Mouse (Mus musculus): ENCODE data around the gene Cacna1d. TPM values are rescaled to one million over a fixed set of nuclear protein-coding genes. Genes with fewer than 3 reads are reported as not detected.

Gene Cacna1d
- total RNA-seq, 4 experiments from 2014 or later = 45.2 to 48.8 (median 46.9) TPM

DNA sequence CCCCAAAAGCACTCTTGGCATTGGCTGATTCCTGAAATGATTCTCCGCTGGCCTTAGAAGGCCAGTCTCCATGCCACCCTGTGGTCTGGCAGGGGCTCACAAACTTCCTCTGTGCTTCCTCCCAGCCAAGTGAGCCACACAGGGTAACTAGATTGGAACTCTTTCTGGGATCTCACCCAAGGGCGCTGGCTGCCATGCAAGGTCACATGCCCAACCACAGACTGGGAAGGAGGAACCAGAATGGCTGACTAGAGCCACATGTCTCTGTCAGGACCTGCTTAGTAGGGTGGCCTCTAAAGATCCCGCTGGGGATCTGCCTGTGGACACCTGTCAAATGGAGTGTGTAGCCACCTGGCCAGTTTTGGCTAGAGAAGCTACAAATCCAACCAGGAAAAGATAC is 273.1 kb downstream of the Cacna1d start:
- DNase-seq (ENCODE audit: low spot score in 2 of 2) = peak in 1 of 2 experiments; percentile 38

- no peak for DNase-seq (ENCODE audit: low spot score in 2 of 2)
Measured at GRCm38 (mm10) chr14:30217124-30217523, 274.1 kb downstream of the Cacna1d start.

DNA sequence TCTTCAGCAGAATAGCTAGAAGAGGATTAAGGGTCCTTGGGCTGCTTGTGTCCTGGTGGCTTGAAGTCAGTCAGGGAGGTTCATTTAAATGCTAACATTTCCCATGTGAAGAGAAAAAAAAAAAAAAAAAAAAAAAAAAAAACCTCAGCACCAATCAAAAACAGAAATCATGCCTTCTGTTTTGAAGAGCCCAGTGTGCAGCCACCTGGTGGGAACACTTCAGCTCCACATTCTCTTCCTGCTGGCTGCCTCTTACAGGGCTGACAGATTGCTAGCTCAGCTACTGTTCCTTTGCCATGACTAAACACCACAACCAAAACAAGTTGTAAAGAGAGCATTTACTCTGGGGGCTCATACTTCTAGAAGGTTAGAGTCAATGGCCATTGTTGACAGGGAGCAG is 283.1 kb downstream of the Cacna1d start:
- DNase-seq (ENCODE audit: low spot score in 2 of 2) = no peak

DNA sequence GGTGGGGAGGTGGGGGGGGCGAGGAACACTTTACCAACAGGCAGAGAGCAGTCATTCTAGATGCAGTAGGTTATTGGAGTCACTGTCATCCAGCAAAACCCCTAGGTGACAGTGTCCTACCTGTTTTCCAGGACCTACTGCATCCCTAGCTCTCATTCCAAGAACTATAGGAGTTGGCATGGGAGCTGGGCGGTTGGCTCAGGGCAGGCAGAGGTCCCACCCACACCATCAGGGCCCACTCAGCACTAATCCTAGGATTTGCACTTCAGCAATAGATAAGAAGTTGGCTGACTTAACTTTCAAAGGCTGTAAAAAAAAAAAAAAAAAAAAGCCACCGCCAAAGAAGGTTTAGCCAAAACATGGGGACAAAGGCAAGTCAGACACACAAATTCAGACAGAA is 285.4 kb downstream of the Cacna1d start:
- DNase-seq (ENCODE audit: low spot score in 2 of 2) = no peak

DNA sequence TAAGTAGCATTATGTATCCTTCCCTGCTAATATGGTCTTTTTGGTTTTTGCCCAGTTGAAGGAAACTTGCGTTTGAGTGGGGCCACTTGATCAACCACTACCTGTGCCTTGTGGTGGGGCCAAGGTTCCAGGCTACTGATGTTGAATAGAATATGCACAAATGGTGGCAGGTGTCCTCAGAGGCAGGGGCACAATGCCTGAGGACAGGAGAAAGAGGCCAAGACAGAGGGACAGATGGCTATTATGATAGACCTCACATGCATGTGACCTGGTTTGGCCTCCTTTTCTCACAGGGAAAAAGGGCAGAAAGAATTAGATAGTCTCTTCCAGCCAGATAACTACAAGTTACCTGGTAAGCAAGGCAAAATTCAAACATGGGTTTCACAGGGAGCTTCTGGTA is 286.7 kb downstream of the Cacna1d start:
- no peak for DNase-seq (ENCODE audit: low spot score in 2 of 2)

DNA sequence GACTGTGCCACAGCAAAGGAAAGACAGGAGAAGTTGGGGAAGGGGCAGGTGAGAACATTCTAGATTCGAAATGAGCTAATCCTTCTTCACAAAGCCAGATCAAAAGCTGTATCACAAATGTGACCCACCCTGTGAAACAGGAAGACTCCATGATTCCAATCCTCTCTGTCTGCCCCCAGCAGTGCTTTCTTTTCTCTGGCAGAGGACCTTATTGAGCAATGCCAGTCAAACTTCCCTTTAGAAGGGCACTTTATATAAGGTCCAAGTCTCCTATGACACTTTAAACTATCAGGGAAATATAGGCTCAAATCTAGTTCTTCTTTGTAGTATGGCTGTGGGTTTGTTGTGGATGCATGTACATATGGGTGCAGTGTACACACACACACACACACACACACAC is 290.9 kb downstream of the Cacna1d start:
- DNase-seq (ENCODE audit: low spot score in 2 of 2) = no peak

DNA sequence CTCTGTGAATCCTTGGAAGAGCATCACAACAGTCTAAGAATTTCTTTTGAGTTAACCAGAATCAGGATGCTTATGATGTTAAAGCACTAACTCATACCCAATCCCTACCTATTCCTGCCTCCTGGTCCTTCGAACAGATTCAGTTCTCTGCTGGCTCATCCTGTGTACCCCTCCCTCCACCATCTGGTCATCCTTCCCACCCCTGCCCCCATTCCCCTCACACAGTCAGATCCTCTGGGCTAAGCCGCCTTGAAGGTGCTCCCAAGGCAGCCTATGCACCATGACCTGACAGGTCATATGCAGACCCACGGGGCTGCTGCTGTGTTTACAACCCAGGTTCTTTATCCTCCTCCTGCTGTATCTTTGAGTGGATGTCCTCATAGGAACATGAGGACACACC is 292.4 kb downstream of the Cacna1d start:
- no peak for DNase-seq (ENCODE audit: low spot score in 2 of 2)

- no peak for DNase-seq (ENCODE audit: low spot score in 2 of 2)
Measured at GRCm38 (mm10) chr14:30198116-30198515, 293.1 kb downstream of the Cacna1d start.

GRCm38 (mm10) chr14:30196959-30197358 is 294.3 kb downstream of the Cacna1d start:
- no peak for DNase-seq (ENCODE audit: low spot score in 2 of 2)

GRCm38 (mm10) chr14:30196235-30196634 is 295.0 kb downstream of the Cacna1d start:
- peak in 1 of 2 experiments; percentile 54 for DNase-seq (ENCODE audit: low spot score in 2 of 2)

DNA sequence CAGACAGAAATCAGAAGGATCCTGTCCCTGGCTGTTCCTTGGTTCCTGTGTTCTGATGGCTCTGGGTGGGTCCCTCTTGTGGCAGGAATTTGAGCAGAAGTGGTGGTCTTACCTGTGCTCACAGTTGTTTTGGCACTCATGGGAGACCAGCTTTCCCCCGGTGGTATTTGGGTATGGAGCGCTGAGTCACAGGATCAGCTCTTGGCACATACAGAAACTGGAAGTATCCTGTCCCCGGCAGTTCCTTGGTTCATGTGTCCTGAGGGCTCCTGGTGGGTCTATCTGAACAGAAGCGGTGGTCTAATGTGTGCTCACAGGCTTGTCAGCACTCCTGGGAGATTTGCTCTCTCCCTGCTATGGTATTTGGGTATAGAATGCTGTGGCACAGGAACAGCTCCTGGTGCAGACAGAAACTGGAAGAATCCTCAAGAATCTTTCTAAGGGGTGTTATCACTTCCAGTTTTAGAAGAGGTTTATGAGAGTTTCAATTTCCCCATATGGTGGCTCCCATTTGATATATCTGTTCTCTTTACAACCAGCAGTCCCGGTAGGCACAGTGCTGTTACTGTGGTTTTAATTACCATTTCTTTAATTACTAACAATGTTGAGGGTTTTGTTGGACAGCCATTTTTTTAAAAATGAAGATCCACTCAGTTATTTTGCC is 300.8 kb downstream of the Cacna1d start:
- DNase-seq (ENCODE audit: low spot score in 2 of 2) = no peak

GRCm38 (mm10) chr14:30185616-30186274 is 305.5 kb downstream of the Cacna1d start:
- DNase-seq (ENCODE audit: low spot score in 2 of 2) = no peak

DNA sequence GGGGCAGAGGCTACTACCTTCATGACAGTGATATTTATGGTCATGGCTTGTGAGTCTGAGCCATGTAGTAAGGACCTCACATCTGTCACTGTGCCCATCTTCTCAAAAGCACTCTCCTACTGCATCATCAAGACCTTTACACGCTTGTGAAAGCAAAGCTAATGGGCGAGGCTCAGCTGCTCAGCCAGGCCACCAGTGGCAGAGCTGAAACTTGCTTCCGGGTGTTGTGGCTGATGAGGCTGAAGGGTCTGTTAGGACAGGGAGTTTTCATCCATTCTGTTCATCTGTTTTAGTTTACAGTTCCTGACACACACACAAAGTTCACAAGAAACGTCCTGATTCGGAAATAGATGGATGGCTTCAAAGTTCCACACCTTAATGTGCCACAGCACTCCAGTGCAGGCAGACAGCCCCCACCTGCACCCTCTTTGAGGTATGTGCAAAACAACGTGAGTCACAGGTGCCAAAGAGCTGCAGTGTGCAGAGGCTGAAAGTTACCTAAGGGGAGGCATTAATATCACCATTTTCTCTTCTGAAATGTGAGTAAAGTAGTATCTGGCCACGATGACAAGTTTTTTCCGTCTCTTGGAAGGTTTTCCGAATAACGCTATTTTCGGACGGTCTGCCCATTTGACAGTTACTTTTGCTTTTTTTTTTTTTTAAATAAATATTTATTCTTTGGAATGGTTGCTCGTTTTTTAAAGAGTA is 306.7 kb downstream of the Cacna1d start:
- peak in 1 of 2 experiments; percentile 0 for DNase-seq (ENCODE audit: low spot score in 2 of 2)

GRCm38 (mm10) chr14:30184013-30184412 is 307.2 kb downstream of the Cacna1d start:
- DNase-seq (ENCODE audit: low spot score in 2 of 2) = no peak

DNA sequence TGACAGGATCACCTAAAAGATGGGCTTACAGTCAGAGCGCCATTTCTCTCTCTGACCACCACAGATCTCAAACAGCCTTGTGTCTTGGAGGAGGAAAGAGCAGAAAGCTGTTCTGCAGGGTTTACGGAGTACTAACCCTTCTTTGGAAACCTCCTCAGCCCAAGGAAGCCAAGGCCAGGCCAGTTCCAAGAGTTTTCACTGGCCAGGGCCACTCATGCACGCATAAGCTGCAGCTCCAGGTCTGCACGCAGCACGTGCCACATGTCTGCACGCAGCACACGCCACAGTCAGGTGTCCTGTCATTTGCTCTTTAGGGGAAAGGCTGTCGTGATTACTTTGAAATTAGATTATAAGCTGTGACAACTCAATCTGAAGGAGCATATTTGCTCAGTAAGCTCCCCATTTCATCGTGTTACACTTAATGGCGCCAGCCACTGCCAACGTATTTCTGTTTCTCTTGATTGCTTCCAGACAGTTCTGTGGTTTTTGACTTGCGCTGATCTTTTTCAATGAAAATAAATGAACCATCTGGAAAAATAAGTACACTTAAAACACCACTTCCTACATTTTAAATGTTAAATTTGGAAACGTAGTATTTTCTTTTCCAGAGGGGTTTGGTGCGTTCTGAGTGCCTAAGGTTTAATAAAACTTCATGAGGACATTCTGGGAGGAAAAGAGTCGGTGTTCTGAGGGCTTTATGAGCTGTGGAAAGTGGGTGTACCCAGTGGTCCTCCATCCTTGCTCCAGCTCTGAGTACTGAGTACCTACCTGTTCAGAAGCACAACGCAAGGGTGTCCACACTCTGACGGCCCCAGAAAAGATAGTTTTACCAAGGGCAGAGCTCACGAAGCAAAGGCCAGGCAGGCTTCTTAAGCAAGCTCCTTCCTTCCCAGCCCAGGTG is 308.4 kb downstream of the Cacna1d start:
- no peak for DNase-seq (ENCODE audit: low spot score in 2 of 2)

DNA sequence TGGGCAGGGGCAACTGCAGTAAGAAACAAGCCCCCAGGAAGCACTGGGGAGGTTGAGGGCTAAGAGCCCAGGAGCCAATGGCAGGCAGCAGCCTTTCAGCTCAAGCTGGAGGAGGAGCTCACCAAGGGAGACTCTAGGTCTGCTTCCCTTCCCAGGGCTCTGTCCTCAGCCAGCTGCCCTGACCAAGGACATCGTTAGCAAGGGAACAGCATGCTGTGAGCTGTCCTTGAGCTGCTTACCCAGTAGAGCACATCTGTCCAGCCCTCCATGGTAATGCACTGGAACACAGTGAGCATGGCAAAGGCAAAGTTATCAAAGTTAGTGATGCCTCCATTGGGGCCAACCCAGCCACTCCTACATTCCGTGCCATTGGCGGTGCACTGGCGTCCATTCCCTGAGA is 312.9 kb downstream of the Cacna1d start:
- no peak for DNase-seq (ENCODE audit: low spot score in 2 of 2)

- DNase-seq (ENCODE audit: low spot score in 2 of 2) = no peak
Measured at GRCm38 (mm10) chr14:30177850-30178249, 313.4 kb downstream of the Cacna1d start.

GRCm38 (mm10) chr14:30175362-30175761 is 315.9 kb downstream of the Cacna1d start:
- no peak for DNase-seq (ENCODE audit: low spot score in 2 of 2)

DNA sequence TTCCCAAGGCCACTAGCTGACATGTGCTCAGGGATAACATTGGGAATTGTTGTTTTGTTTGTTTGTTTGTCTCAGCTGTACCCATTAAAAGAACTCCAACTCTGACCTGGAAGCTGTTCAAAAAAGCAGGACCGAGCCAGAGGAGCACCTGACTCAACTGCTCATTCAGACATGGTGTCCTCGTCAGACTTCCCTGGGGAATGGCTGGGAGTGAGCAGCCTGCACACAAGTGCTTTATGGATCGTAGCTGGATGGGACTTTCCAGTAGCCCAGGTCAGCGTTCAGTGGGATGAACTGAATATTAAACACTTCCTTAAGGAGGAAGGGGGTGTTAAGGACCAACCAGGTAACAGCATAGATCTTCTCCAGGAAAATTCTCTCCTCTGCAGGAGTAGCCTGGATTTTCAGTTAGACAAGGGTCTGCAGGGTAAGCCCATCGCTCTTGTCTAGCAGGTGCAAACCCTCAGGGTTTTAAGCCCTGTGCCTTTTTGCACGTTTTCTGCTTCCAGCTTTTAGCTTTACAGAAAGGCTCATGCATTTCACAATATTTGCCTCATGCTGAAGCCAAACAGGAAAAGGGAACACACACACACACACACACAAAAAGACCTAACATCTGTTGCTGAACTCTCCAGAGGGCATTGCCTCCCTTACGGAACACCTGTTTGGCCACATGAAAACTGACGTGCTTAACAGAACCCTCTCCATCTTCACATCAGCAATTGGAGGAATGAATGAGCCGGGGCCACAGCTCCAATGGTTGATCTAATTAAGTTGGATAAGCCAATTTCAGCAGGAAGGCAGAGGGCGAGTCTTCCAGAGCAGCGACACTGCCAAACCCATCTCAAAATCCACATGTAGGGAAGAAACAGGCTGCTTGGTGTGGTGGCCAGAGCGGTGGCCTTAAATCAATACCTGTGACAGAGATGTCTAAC is 318.2 kb downstream of the Cacna1d start:
- DNase-seq (ENCODE audit: low spot score in 2 of 2) = no peak

DNA sequence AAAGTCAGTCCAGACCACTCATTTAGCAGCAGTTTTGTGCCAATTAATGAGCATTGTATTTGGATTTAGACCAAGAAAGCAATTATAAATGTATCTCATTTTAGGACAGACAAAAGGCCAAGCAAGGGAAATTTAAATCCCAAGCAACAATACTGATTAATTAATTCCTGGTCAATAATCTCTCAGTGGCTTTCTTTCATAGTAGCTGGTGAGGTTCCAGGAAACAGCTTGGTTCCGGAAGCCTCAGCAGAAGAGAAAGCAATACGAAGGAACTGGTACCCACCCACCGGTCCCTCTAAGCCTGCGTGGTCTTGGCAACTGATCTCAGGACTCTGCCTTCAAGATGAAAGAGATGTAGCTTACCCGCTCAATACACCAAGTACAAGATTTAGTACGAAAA is 319.7 kb downstream of the Cacna1d start:
- no peak for DNase-seq (ENCODE audit: low spot score in 2 of 2)
